Mouse (Mus musculus) brain, embryonic 14.5 days (tissue): ENCODE data around the gene Gnb2.

ENCODE experiments used
- CTCF ChIP-seq: fragments of 200-500 bp; IDR thresholded peaks from 2 replicates; pipeline ENCODE4 v1.5.1; 2012; ENCODE audit warnings: inconsistent platforms, mild to moderate bottlenecking, moderate library complexity, borderline replicate concordance; ENCODE audit not compliant: insufficient read depth, insufficient read length; ENCODE audit errors: extremely low read depth
- POLR2A ChIP-seq: fragments of 200-500 bp; IDR thresholded peaks from 2 replicates; pipeline ENCODE4 v1.6.1; 2012; ENCODE audit warnings: mild to moderate bottlenecking, inconsistent platforms, borderline replicate concordance; ENCODE audit not compliant: poor library complexity, insufficient read depth, insufficient read length, severe bottlenecking; ENCODE audit errors: extremely low read depth

DNA sequence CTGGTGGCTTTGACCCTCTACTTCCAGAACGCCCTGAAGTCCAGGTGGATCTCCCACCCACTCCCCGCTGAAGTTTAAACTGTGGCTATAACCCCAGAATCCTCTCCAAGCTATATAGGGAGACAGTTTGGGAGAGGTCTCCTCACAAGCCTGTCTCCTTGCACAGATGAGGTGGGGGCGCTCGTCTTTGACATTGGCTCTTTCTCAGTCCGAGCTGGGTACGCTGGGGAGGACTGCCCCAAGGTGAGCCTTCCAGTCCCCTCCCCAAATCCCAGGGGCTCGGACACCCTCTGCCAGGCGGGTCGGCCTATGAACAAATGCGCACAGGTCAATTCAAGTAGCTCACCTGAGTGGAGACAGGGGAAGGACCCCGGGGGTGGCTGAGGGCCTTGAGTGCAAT lies 20.6 kb upstream of the Gnb2 start:
- TF ChIP-seq CTCF = no peak
- TF ChIP-seq POLR2A = no peak
